Mouse (Mus musculus) mouse embryonic stem cell (cell line): ENCODE data around the gene Polr3a.
"Not testable (repeated sequence)": the region's sequence is repeated elsewhere in the genome, so short reads cannot be mapped to it uniquely, and the experiment has no call there.

Experiments
- in situ Hi-C, 2 experiments: fragments of 300-500 bp; cut with MboI; formaldehyde crosslinking; loops; 1 replicate in 1 of 2; 3 replicates in 1 of 2; pipeline ENCODE4 v1.14.3; 2019 to 2020; ENCODE audit warnings: low sequenced_read_pairs in 2 of 2, low pct_unique_long_range_greater_than_20kb in 1 of 2, mixed read lengths in 1 of 2; ENCODE audit not compliant: unreplicated experiment in 1 of 2

Gene Polr3a

DNA sequence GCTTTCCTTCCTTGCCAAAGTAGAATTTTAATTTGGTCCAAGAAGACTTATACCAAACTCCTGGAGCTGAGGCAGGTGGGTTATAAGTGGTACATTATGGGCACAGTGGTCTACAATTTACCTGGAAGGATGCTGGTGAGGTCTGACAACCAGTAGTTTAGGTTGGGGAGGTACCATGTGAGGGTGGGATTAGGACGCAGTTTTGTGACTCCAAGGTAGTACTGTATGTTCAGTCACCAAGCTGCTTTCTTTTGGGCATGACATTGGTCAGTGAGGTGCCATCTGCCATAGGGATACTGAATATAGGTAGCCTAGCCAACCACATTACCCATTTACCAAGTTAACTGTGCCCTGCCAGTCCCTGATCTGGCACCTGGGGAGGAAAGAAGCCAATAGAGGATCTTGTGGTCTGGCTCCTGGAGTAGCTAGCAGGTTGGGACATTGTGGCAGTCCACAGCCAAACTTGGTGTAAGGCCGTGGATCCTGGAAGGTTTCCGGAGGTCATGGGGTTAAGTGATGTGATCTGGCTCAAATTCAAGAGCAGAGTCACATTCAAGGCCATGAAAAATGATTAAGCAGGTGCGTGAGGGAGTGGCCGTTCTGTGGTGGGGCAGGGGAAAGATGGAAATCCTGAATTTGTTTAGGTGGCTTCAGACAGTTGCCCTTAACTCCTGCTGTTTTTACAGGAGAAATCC lies 11.8 kb upstream of the Polr3a start:
- in situ Hi-C loops, result loop anchor here in 1 of 2 experiments (25.0 kb wide), 1 partner anchor 361 kb away; no protein-coding TSS in a partner anchor

DNA sequence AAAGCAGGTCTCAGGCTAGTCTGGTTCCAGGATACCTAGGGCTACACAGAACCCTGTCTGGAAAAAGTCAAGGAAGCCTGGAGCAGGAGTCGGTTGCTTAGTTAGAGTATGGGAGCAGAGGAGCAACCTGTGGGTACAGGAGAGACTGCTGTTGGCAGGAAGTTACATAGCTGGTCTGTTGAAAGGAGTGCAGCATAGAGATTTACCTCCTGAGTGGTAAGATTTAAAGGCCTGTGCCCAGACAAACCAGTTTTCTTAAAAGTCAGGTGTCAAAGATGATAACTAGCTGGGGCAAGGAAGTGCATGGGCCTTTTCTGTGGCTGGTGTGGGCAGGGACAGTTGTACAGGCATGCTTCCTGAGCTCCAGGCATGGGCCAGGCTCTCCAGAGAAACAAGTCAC lies 10.6 kb upstream of the Polr3a start:
- in situ Hi-C loops, result loop anchor here in 1 of 2 experiments (25.0 kb wide), 1 partner anchor 360 kb away; no protein-coding TSS in a partner anchor

DNA sequence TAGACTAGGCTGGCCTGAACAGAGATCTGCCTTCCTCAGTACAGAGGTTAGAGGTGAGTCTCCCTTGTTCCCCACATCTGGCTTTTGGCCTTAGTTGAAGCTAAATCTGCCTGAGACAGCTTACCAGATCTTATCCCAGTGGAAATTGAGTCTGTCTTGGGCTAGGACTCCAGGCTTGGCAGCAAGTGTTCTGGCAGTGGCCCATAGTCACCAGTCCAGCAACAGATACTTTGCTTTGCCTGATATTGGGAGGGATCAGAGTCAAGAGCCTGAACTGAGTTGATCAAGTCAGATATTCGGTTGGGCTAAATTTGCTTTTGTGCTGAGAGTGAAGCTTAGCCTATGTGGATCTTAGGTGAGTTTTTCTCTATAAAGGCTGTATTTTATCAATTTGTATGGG lies 9.6 kb upstream of the Polr3a start:
- in situ Hi-C loops, result loop anchor here in 1 of 2 experiments (25.0 kb wide), 1 partner anchor 359 kb away; no protein-coding TSS in a partner anchor

DNA sequence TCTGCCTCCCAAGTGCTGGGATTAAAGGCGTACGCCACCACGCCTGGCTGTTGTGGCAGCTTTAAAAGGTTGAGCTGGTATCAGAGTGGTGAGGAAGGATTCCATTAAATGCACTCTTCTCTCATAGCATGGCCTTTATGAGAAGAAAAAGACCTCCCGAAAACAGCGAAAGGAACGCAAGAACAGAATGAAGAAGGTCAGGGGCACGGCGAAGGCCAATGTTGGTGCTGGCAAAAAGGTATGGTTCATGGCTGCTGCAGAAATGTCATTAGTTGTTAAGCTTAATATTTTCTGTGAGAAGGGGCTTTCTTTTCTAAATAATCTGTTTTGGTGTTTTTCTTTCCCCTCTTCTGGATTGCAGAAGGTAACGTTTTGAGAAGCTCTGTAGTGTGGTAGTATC lies 6.4 kb upstream of the Polr3a start:
- in situ Hi-C loops, result loop anchor here in 1 of 2 experiments (25.0 kb wide), 1 partner anchor 356 kb away; no protein-coding TSS in a partner anchor

DNA sequence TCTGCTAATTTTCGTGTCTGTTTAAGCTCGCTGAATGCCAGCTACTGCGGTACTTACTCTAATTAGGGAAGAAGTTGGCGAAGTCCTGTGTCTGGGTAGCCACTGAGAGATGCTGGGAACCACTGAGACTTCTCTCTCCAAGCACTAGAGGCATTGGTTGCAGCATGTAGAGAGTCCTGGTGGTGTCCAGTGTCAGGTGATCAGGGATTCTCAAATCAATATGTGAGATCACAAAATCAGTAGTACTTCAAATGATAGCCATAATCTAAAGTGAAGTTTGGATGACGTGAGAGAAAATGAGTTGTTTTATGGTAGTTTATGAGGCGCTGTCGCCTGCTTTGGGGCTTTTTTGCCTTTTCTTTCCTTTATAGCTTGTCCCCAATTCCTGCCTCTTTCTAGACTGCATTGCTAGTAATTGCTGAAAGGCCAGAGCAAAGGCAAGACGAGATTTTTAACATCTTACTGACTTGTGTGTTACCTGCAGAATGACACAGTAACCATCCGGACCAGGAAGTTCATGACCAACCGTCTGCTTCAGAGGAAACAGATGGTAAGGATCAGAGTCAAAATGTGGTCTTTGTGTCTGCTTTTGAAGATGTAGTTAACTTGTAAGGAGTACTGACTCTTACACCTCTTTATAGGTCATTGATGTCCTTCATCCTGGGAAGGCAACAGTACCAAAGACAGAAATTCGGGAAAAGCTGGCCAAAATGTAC lies 4.6 kb upstream of the Polr3a start:
- in situ Hi-C loops, result loop anchor here in 1 of 2 experiments (25.0 kb wide), 1 partner anchor 354 kb away; no protein-coding TSS in a partner anchor

DNA sequence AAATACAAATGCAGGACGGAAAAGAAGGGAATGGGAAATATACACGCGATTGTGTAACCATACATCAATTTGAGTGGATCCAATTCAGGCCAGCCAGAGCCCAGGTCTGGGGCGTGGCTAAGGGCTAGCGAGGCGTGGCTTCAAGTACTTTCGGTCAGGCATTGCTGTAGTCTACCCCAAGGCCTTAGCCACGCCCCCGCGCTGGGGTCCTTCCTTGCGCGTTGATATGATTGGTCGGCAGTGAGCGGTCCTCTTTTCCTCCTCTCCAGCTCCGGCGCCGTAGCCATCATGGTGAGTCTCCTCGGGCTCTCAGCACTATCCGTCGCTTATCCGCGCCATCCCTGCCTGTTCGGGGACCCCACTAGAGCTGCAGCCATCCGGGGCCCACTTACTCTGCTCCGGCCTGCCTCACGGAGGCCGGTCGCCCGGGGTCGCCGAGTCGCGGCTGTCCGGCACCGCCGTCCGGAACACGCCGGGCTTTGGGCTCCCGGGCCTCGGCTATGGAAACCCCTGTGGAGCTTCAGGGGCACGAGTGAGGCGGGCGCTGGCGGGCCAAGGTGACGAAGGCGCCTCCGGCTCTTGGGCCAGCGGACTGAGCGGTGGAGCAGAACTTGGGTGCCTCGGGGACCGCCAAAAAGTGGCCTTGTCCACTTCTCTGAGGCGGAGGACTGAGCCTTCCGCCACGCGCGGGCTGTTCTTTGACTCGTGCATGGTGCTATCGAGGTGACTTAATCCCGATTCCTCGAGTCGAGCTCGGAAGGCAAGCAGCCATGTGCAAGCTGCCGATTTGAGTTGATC lies 3.8 kb upstream of the Polr3a start:
- in situ Hi-C loops, result loop anchor here in 1 of 2 experiments (25.0 kb wide), 1 partner anchor 353 kb away; no protein-coding TSS in a partner anchor

DNA sequence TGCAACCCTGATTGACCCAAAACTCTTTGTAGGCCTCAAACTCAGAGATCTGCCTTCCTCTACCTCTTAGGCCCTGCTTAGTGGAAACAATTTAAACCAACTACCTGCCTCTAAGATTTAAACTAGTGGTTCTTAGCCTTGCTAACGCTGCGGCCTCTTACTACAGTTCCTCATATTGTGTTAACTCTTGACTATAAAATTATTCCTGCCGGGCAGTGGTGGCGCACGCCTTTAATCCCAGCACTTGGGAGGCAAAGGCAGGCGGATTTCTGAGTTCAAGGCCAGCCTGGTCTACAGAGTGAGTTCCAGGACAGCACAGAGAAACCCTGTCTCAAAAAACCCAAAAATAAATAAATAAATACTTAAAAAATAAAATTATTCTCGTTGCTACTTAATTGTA lies 2.9 kb upstream of the Polr3a start:
- in situ Hi-C loops, result loop anchor here in 1 of 2 experiments (10.0 to 25.0 kb wide), 2 partner anchors 185 to 352 kb away; no protein-coding TSS in a partner anchor

DNA sequence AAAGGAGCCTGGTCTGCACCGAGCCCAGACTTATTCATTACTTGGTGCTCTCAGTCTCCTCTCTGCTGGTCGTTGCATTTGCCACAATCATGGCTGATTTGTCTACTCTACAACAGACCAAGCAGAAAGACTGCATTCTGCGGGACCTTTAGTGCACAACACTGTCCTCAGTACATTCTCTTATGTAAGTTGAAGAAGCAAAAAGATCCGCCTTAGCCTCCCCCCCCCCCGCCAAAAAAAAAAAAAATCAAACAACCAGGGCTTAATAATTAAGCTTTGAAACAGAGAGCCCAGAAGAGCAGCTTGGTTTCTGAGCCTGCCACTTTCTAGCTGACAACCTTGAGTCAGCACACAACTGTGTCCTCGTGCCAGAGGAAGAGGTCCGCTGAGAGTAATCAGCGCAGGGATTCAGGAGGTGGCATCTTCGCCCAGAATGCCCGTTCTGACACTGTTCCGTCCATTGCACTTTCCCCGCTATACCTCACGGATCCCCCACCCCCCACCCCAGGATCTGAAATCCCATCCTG lies 554 bp downstream of the Polr3a start:
- in situ Hi-C loops, result loop anchor here in 1 of 2 experiments (10.0 to 25.0 kb wide), 2 partner anchors 182 to 349 kb away; no protein-coding TSS in a partner anchor

DNA sequence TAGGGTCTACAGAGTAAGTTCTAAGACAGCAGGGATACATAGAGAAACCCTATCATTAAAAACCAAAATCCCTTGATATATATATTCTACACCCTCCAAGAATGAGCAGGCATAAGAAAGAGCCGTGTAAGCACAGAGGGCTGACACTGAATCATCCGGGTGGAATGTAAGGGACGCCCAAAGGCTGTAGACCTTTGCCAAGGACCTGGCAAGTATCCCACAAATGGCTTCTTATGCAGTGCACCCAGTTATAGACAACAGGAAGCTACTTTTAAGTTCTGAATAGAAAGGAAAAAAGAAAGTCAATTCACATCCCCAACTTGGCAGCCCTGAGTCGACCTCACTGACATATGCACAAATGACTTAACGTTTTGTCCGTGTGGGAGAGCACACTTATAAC lies 18.1 kb downstream of the Polr3a start:
- in situ Hi-C loops, result no loop called here

DNA sequence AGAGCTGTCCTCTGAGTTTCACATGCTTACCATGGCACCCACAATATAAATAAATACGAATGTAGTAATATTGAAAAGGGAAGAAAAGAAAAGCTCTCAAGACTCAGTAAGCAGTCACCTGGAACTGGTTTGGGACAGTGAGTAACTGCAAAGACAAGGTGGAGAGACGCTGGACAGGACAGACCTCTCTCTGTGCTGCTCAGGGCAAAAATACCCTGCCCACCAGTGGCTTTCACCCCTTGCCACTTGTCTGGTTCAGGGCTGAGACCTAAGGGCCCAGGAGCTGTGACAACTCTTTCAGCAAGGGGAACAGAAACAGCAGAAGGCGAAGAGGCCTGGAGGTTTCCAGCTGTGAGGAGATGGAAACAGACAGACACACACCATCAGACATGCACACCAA lies 28.7 kb downstream of the Polr3a start:
- in situ Hi-C loops, result no loop called here

DNA sequence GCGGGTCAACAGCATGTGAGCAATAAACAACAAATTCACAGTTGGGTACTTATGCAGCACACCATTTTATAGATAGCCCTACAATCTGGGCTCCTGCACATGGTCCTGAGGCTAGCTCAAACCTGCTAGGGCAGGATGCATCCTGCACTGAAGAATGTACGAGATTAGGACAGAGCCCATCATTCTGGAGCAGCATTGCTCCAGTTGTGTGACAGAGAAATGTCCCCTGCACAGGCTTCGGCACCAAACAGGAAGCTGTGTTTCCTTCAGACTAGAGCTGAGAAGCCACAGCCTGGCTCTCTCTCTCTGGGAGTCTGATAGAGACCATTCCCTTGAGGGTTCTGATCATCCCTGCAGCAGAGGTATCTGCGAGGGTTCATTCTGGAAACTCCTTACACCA lies 43.3 kb downstream of the Polr3a start:
- in situ Hi-C loops, result not testable (repeated sequence)
